8 mouse cellular contexts compared by ENCODE assay signal in the genomic region with DNA sequence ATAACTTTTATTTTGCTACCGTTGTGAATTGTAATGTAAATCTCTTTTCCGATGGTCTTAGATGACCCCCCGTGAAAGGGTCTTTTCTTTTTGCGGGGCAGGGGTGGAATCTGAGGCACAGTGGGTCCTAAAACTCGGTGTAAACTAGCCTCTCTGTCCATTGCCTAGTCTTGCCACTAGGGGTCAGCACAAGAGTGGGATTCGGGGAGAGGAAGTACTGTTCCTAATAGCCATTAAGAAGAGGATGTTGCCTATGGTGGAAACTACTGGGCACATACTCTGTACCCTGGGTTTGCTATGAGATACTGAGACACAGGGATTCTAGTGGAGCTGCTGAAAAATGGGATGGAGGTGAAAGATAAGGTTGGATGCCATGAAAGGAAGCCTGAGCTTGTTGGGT. TPM values are rescaled to one million over a fixed set of nuclear protein-coding genes. Genes with fewer than 3 reads are reported as not detected.
DNase-seq lines count a peak whose midpoint lies in the region; ATAC-seq and TF ChIP-seq lines count a peak whose summit lies in the region.

No protein-coding gene starts in this region.

- H3K27me3 ChIP-seq in neural tube, embryonic 15.5 days (replicated peaks): no peaks in the 10 kb centered on the region; the same call in 1 of the 2 replicates
- peaks cover 11% of the 10 kb centered on the region; the same call in 1 of the 2 replicates for H3K27me3 ChIP-seq in kidney, embryonic 16.5 days (ENCODE audit: insufficient read depth, low read length)
- no peaks in the 10 kb centered on the region for H3K27me3 ChIP-seq in liver, adult 2 months (ENCODE audit: control insufficient read depth, insufficient read depth, low read length)

- no peak overlapping the region for H3K27ac ChIP-seq in neural tube, embryonic 15.5 days (replicated peaks)
- H3K27ac ChIP-seq in kidney, embryonic 16.5 days (ENCODE audit: low read length): no peak overlapping the region
- no peak overlapping the region for H3K27ac ChIP-seq in liver, adult 2 months (replicated peaks; ENCODE audit: insufficient read depth, low read depth, low read length)

- no peaks in the 10 kb centered on the region for H3K9me3 ChIP-seq in neural tube, embryonic 15.5 days (replicated peaks)
- H3K9me3 ChIP-seq in kidney, embryonic 16.5 days (ENCODE audit: low read length): no peaks in the 10 kb centered on the region

- no peak overlapping the region for H3K4me2 ChIP-seq in neural tube, embryonic 15.5 days
- H3K4me2 ChIP-seq in kidney, embryonic 16.5 days (replicated peaks; ENCODE audit: low read depth, low read length): no peak overlapping the region

- ATAC-seq in neural tube, embryonic 15.5 days (ENCODE audit: low FRiP score): no peak
- peak; percentile 87 for ATAC-seq in frontal cortex, adult (ENCODE audit: low TSS enrichment)
- peak; percentile 75 for ATAC-seq in kidney, embryonic 16.5 days (ENCODE audit: low FRiP score, low TSS enrichment)

- no peaks in the 10 kb centered on the region for H3K36me3 ChIP-seq in neural tube, embryonic 15.5 days
- H3K36me3 ChIP-seq in kidney, embryonic 16.5 days (ENCODE audit: insufficient read depth, low read length): no peaks in the 10 kb centered on the region
- H3K36me3 ChIP-seq in liver, adult 2 months (ENCODE audit: control insufficient read depth, insufficient read depth, low read length): no peaks in the 10 kb centered on the region

- H3K79me2 ChIP-seq in liver, adult 2 months (ENCODE audit: control insufficient read depth, insufficient read depth, low read length): no peaks in the 10 kb centered on the region

- no peak overlapping the region for H3K9ac ChIP-seq in neural tube, embryonic 15.5 days (replicated peaks)
- H3K9ac ChIP-seq in kidney, embryonic 16.5 days (replicated peaks; ENCODE audit: low read length): no peak overlapping the region
- no peak overlapping the region for H3K9ac ChIP-seq in liver, adult 2 months (ENCODE audit: low read depth, low read length)

- DNase-seq in neural tube, embryonic 10.5 days (ENCODE audit: extremely low spot score, low spot score): peak; percentile 45
- DNase-seq in brain, adult 2 months (ENCODE audit: low read depth, low spot score): peak; percentile 42
- peak; percentile 13 for DNase-seq in liver, adult 2 months (ENCODE audit: extremely low read depth, low read depth, low spot score)
- DNase-seq in retina, postnatal 1 day: peak; percentile 55
- no peak for DNase-seq in T-cell, adult 2 months (ENCODE audit: low spot score)

- TF ChIP-seq CTCF in liver, adult 2 months (IDR thresholded peaks at IDR 0.05; ENCODE audit: low read depth, low read length): peak; percentile 52

- TF ChIP-seq POLR2A in liver, adult 2 months (IDR thresholded peaks at IDR 0.05; ENCODE audit: extremely low read depth, insufficient read depth, low read length): no peak

- no peak overlapping the region for H3K4me3 ChIP-seq in neural tube, embryonic 15.5 days (replicated peaks)
- H3K4me3 ChIP-seq in kidney, embryonic 16.5 days (ENCODE audit: low read length): no peak overlapping the region
- no peak overlapping the region for H3K4me3 ChIP-seq in liver, adult 2 months (ENCODE audit: insufficient read depth, low read depth, low read length)

- H3K4me1 ChIP-seq in neural tube, embryonic 15.5 days: no peaks in the 10 kb centered on the region
- H3K4me1 ChIP-seq in kidney, embryonic 16.5 days (ENCODE audit: insufficient read depth, low read length): no peaks in the 10 kb centered on the region
- H3K4me1 ChIP-seq in liver, adult 2 months (ENCODE audit: control insufficient read depth, insufficient read depth, low read length): no peaks in the 10 kb centered on the region

- 33% methylated on average over 6 of the region's 6 CpGs for WGBS in neural tube, embryonic 15.5 days
- WGBS in kidney, embryonic 16.5 days: 30% methylated on average over 6 of the region's 6 CpGs
- 15% methylated on average over 6 of the region's 6 CpGs for WGBS in liver, adult 2 months

RNA-seq across cellular contexts. Expression of gene Stard8, which starts 13.5 kb away (rescaled TPM):
- polyA plus RNA-seq in neural tube, embryonic 15.5 days (2015; fragmentation: Nextera tagmentation; extraction: Ambion mirVana): 3.8 and 5.0 TPM in 2 replicates
- 19.0 and 20.3 TPM in 2 replicates for polyA plus RNA-seq in kidney, embryonic 16.5 days (2015; fragmentation: Nextera tagmentation; extraction: Ambion mirVana)
- 6.8 and 8.4 TPM in 2 replicates for total RNA-seq in liver, adult 2 months (2014; rRNA removed)
- polyA plus RNA-seq in liver, adult 2 months (2012; rRNA removed): 8.3 TPM in 2 replicates

RNA-seq across cellular contexts. Expression of gene Yipf6, which starts 53.5 kb away (rescaled TPM):
- 15.9 and 18.4 TPM in 2 replicates for polyA plus RNA-seq in neural tube, embryonic 15.5 days (2015; fragmentation: Nextera tagmentation; extraction: Ambion mirVana)
- polyA plus RNA-seq in kidney, embryonic 16.5 days (2015; fragmentation: Nextera tagmentation; extraction: Ambion mirVana): 24.2 and 24.5 TPM in 2 replicates
- total RNA-seq in liver, adult 2 months (2014; rRNA removed): 35.1 and 40.5 TPM in 2 replicates
- polyA plus RNA-seq in liver, adult 2 months (2012; rRNA removed): 11.7 and 14.9 TPM in 2 replicates
